In the genomic region with DNA sequence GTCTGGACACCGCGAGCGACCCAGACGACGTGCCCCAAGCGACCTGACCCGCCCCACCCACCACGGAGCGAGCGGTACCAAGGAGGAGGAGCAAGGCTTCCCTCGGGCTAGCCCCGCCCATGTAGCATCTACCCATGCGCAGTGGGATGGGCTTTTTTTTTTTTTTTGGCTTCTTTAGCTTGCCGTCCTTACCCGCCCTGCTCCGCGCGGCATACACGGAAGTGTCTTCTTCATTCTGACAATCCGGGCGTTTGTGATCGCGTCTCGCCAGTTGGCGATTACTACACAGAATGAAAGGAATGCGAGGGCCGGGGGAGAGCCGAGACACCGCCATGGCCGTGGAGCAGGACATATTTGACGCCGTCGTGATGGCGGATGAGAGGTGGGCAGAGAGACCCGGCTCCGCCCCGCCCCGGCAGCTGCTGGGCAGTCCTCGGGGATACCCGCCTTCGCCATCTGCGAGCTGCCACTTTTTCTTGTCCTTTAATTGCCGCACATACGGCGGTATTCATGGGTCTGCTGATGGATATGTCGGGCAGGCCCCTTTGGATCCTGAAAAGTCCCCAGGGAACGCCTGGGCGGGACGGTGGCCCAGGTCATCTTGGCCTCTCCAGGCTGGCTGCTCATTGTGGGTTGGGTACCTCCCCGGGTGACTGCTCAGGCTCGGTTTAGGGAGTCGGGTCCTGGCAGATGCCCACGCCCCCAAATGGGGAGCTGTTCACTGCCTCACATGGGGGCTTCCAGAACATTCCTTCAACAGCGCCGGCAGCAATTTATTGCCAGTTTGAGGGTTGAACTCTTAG, we compare ENCODE assay signal across 7 mouse cellular contexts. TPM values are rescaled to one million over a fixed set of nuclear protein-coding genes. Genes with fewer than 3 reads are reported as not detected.
DNase-seq lines count a peak whose midpoint lies in the region; ATAC-seq and TF ChIP-seq lines count a peak whose summit lies in the region.

A gene (plus strand): TSS at position 153 of the 803 bp plus-strand sequence.

- peak within 1 kb of the TSS; percentile 98 for H3K4me2 ChIP-seq in hindbrain, postnatal 0 days (ENCODE audit: low read depth, low read length)

- ATAC-seq in common myeloid progenitor, adult 5-6 weeks (replicated peaks; ENCODE audit: low read depth, poor library complexity, severe bottlenecking): peak; percentile 90
- peak; percentile 95 for ATAC-seq in hindbrain, postnatal 0 days
- peak; percentile 92 for ATAC-seq in megakaryocyte-erythroid progenitor cell, adult 5-6 weeks (replicated peaks; ENCODE audit: low FRiP score, low TSS enrichment, poor library complexity, severe bottlenecking)

- H3K9ac ChIP-seq in hindbrain, postnatal 0 days (replicated peaks; ENCODE audit: low read length): peak within 1 kb of the TSS; percentile 75

- peak within 1 kb of the TSS; percentile 93 for H3K27ac ChIP-seq in gastrocnemius, adult 2 months
- H3K27ac ChIP-seq in hindbrain, postnatal 0 days: peak within 1 kb of the TSS; percentile 78

- peaks cover 7% of the 10 kb centered on the region for H3K4me1 ChIP-seq in hindbrain, postnatal 0 days (ENCODE audit: insufficient read depth, low read length)

- peaks cover 19% of the 10 kb centered on the region for H3K36me3 ChIP-seq in hindbrain, postnatal 0 days (ENCODE audit: insufficient read depth, low read length)

- TF ChIP-seq CTCF in gastrocnemius, adult 2 months (IDR thresholded peaks at IDR 0.05): no peak
- TF ChIP-seq CTCF in hindbrain, postnatal 0 days (IDR thresholded peaks at IDR 0.05; ENCODE audit: low read depth): no peak

- under 1% methylated on average over 55 of the region's 55 CpGs for WGBS in hindbrain, postnatal 0 days

- no peaks in the 10 kb centered on the region for H3K27me3 ChIP-seq in hindbrain, postnatal 0 days (ENCODE audit: insufficient read depth, low read length)

- intact Hi-C loops in gastrocnemius, adult 2 months (cut with DNase I): no loop called here
- intact Hi-C loops in left cerebral cortex, postnatal 10 days (cut with DNase I): no loop called here

- no peaks in the 10 kb centered on the region for H3K9me3 ChIP-seq in hindbrain, postnatal 0 days (ENCODE audit: low read length)

- peak within 1 kb of the TSS; percentile 93 for H3K4me3 ChIP-seq in gastrocnemius, adult 2 months
- H3K4me3 ChIP-seq in hindbrain, postnatal 0 days (ENCODE audit: low read length): peak within 1 kb of the TSS; percentile 86

- DNase-seq in adipocyte (ENCODE audit: low spot score): peak; percentile 92
- DNase-seq in gastrocnemius, adult 2 months: peak; percentile 92
- peak; percentile 96 for DNase-seq in hindbrain, postnatal 0 days (ENCODE audit: low spot score)
- peak; percentile 87 to 94 for DNase-seq in left cerebral cortex, postnatal 10 days (ENCODE audit: extremely low spot score in 1 of 2, low spot score in 2 of 2)
- peak; percentile 89 for DNase-seq in right cerebral cortex, postnatal 25 days

RNA-seq across cellular contexts. Expression of the gene that starts here (rescaled TPM):
- total RNA-seq in common myeloid progenitor, adult 5-6 weeks (2017): 42.8 and 51.7 TPM in 2 replicates
- 1 to 10 TPM; 8.1 to 9.9 TPM for total RNA-seq in gastrocnemius, adult 2 months (2021)
- 22.6 and 25.9 TPM in 2 replicates for total RNA-seq in hindbrain, postnatal 0 days (2014; rRNA removed)
- polyA plus RNA-seq in hindbrain, postnatal 0 days (2015; fragmentation: Nextera tagmentation; extraction: Ambion mirVana): 19.3 and 22.4 TPM in 2 replicates
- total RNA-seq in left cerebral cortex, postnatal 10 days (2021): 10 to 100 TPM; 25.0 to 28.4 TPM
- total RNA-seq in megakaryocyte-erythroid progenitor cell, adult 5-6 weeks (2014; fragmentation: Nextera tagmentation): 21.0 and 40.2 TPM in 2 replicates
- 27.1 and 30.4 TPM in 2 replicates for total RNA-seq in megakaryocyte-erythroid progenitor cell, adult 5-6 weeks (2017)

Comparison
In these comparisons a context has a peak if more than half of its experiments do, and no peak if none do; other contexts are left out.
1. Peak in every context shown above with its lines: DNase-seq, ATAC-seq, H3K4me3 ChIP-seq and H3K27ac ChIP-seq.